ENCODE assay signal across 8 mouse cellular contexts in genomic region chr4:106909797-106910196, GRCm38 (mm10). TPM values are rescaled to one million over a fixed set of nuclear protein-coding genes. Genes with fewer than 3 reads are reported as not detected.
DNase-seq lines count a peak whose midpoint lies in the region; ATAC-seq and TF ChIP-seq lines count a peak whose summit lies in the region.

No protein-coding gene starts in this region.

- H3K9me3 ChIP-seq in heart, embryonic 13.5 days, result no peaks in the 10 kb centered on the region
- H3K9me3 ChIP-seq in G1E (replicated peaks), result no peaks in the 10 kb centered on the region
- H3K9me3 ChIP-seq in heart, embryonic 16.5 days (replicated peaks; ENCODE audit: control insufficient read depth, low read length), result no peaks in the 10 kb centered on the region
- H3K9me3 ChIP-seq in liver, embryonic 12.5 days (replicated peaks), result no peaks in the 10 kb centered on the region
- no peaks in the 10 kb centered on the region for H3K9me3 ChIP-seq in stomach, embryonic 16.5 days (replicated peaks; ENCODE audit: control insufficient read depth, low read length)

- DNase-seq in heart, postnatal 10 days, result no peak
- no peak for DNase-seq in G1E (ENCODE audit: low spot score)
- DNase-seq in retina, embryonic 14.5 days (ENCODE audit: low spot score), result no peak
- no peak for DNase-seq in c-Kit-positive CD71-positive TER-119-positive erythroid progenitor cells, embryonic 14.5 days (ENCODE audit: low spot score)

- H3K27me3 ChIP-seq in heart, embryonic 13.5 days (replicated peaks), result no peaks in the 10 kb centered on the region
- H3K27me3 ChIP-seq in G1E (ENCODE audit: insufficient read depth, low read length), result no peaks in the 10 kb centered on the region
- H3K27me3 ChIP-seq in heart, embryonic 16.5 days (ENCODE audit: control insufficient read depth, insufficient read depth, low read length), result no peaks in the 10 kb centered on the region
- H3K27me3 ChIP-seq in liver, embryonic 12.5 days (replicated peaks), result no peaks in the 10 kb centered on the region
- no peaks in the 10 kb centered on the region for H3K27me3 ChIP-seq in stomach, embryonic 16.5 days (ENCODE audit: control insufficient read depth, insufficient read depth, low read length)

- H3K4me2 ChIP-seq in heart, embryonic 13.5 days, result peak overlapping the region; percentile 97
- peak overlapping the region; percentile 95 for H3K4me2 ChIP-seq in heart, embryonic 16.5 days (ENCODE audit: low read depth, low read length)
- H3K4me2 ChIP-seq in liver, embryonic 12.5 days, result peak overlapping the region; percentile 99
- H3K4me2 ChIP-seq in stomach, embryonic 16.5 days (ENCODE audit: low read depth, low read length), result peak overlapping the region; percentile 97

- intact Hi-C loops in heart, postnatal 10 days (cut with DNase I), result loop anchor here (1.0 to 5.0 kb wide), 4 partner anchors 47 to 255 kb away; partner anchors contain the start of genes Cyb5rl and Mrpl37

- peak overlapping the region; percentile 95 for H3K4me3 ChIP-seq in heart, embryonic 13.5 days
- H3K4me3 ChIP-seq in G1E (ENCODE audit: low read depth, low read length), result peak overlapping the region; percentile 71; the same call in 1 of the 2 replicates
- H3K4me3 ChIP-seq in heart, embryonic 16.5 days (ENCODE audit: low read length), result peak overlapping the region; percentile 95
- peak overlapping the region; percentile 99 for H3K4me3 ChIP-seq in liver, embryonic 12.5 days
- peak overlapping the region; percentile 99 for H3K4me3 ChIP-seq in stomach, embryonic 16.5 days (replicated peaks; ENCODE audit: low read length)

- peak overlapping the region; percentile 100 for H3K27ac ChIP-seq in heart, embryonic 13.5 days (replicated peaks)
- H3K27ac ChIP-seq in heart, embryonic 16.5 days (ENCODE audit: low read length), result peak overlapping the region; percentile 90
- peak overlapping the region; percentile 98 for H3K27ac ChIP-seq in liver, embryonic 12.5 days
- H3K27ac ChIP-seq in stomach, embryonic 16.5 days (ENCODE audit: low read length), result peak overlapping the region; percentile 100

- under 1% methylated on average over 6 of the region's 6 CpGs for WGBS in heart, embryonic 13.5 days
- WGBS in heart, embryonic 16.5 days, result 2% methylated on average over 6 of the region's 6 CpGs
- WGBS in liver, embryonic 12.5 days (ENCODE audit: insufficient replicate concordance), result 2% methylated on average over 6 of the region's 6 CpGs
- 4% methylated on average over 6 of the region's 6 CpGs for WGBS in stomach, embryonic 16.5 days

- H3K9ac ChIP-seq in heart, embryonic 13.5 days, result peak overlapping the region; percentile 100
- peak overlapping the region; percentile 22 for H3K9ac ChIP-seq in heart, embryonic 16.5 days (ENCODE audit: low read length)
- peak overlapping the region; percentile 71 for H3K9ac ChIP-seq in liver, embryonic 12.5 days
- peak overlapping the region; percentile 63 for H3K9ac ChIP-seq in stomach, embryonic 16.5 days (ENCODE audit: low read length)

- H3K4me1 ChIP-seq in heart, embryonic 13.5 days, result peaks cover 56% of the 10 kb centered on the region
- H3K4me1 ChIP-seq in G1E (ENCODE audit: insufficient read depth, low read depth, low read length), result peaks cover 68% of the 10 kb centered on the region
- peaks cover 48% of the 10 kb centered on the region for H3K4me1 ChIP-seq in heart, embryonic 16.5 days (ENCODE audit: control insufficient read depth, insufficient read depth, low read length)
- peaks cover 64% of the 10 kb centered on the region for H3K4me1 ChIP-seq in liver, embryonic 12.5 days
- H3K4me1 ChIP-seq in stomach, embryonic 16.5 days (ENCODE audit: control insufficient read depth, insufficient read depth, low read length), result peaks cover 47% of the 10 kb centered on the region

- ATAC-seq in heart, embryonic 13.5 days (ENCODE audit: extremely low read depth, insufficient number of reproducible peaks, low FRiP score, low TSS enrichment), result no peak
- ATAC-seq in G1E (ENCODE audit: extremely low read depth, insufficient number of reproducible peaks, low FRiP score, poor library complexity, severe bottlenecking), result no peak
- no peak for ATAC-seq in heart, embryonic 16.5 days (replicated peaks; ENCODE audit: extremely low read depth, insufficient read depth, low FRiP score)
- no peak for ATAC-seq in liver, embryonic 12.5 days
- no peak for ATAC-seq in stomach, embryonic 16.5 days (ENCODE audit: insufficient read depth, low FRiP score)

- no peak for TF ChIP-seq CTCF in G1E (IDR thresholded peaks at IDR 0.05; ENCODE audit: low read depth, low read length)

- peaks cover 13% of the 10 kb centered on the region for H3K36me3 ChIP-seq in heart, embryonic 13.5 days
- peaks cover 25% of the 10 kb centered on the region for H3K36me3 ChIP-seq in G1E (replicated peaks)
- no peaks in the 10 kb centered on the region; the same call in 1 of the 2 replicates for H3K36me3 ChIP-seq in heart, embryonic 16.5 days (ENCODE audit: control insufficient read depth, insufficient read depth)
- peaks cover 20% of the 10 kb centered on the region for H3K36me3 ChIP-seq in liver, embryonic 12.5 days
- no peaks in the 10 kb centered on the region for H3K36me3 ChIP-seq in stomach, embryonic 16.5 days (ENCODE audit: control insufficient read depth, insufficient read depth, low read length)

RNA-seq across cellular contexts. Expression of gene Ssbp3, which starts 0.7 kb away (rescaled TPM):
- 59.8 and 61.9 TPM in 2 replicates for polyA plus RNA-seq in heart, embryonic 13.5 days (2015; fragmentation: Nextera tagmentation; extraction: Ambion mirVana)
- total RNA-seq in heart, postnatal 10 days (2021), result 10 to 100 TPM; 41.6 to 49.9 TPM
- total RNA-seq in G1E (2014; fragmentation: Nextera tagmentation) (232 and 311 TPM in 2 replicates), G1E (2017) (27.5 and 46.6 TPM in 2 replicates)
- 685 and 787 TPM in 2 replicates for polyA plus RNA-seq in G1E (2012)
- polyA plus RNA-seq in heart, embryonic 16.5 days (2015; fragmentation: Nextera tagmentation; extraction: Ambion mirVana), result 51.2 and 52.9 TPM in 2 replicates
- polyA plus RNA-seq in liver, embryonic 12.5 days (2016; fragmentation: Nextera tagmentation; extraction: Ambion mirVana), result 98.6 and 118 TPM in 2 replicates
- 48.4 and 52.8 TPM in 2 replicates for polyA plus RNA-seq in stomach, embryonic 16.5 days (2015; fragmentation: Nextera tagmentation; extraction: Ambion mirVana)

Comparison
In these comparisons a context has a peak if more than half of its experiments do, and no peak if none do; other contexts are left out.
1. H3K9ac ChIP-seq: peak in every context shown above with its lines; median percentile 100 in heart, embryonic 13.5 days; 71 in liver, embryonic 12.5 days; 63 in stomach, embryonic 16.5 days; 22 in heart, embryonic 16.5 days.